Mouse (Mus musculus): Measurements from ENCODE around the gene Iffo1.

Gene Iffo1

GRCm38 (mm10) chr6:125192016-125192714 lies 47.1 kb downstream of the Iffo1 start:
- peak; percentile 84 for DNase-seq (ENCODE audit: low read depth, low spot score)

GRCm38 (mm10) chr6:125192841-125193240 lies 47.8 kb downstream of the Iffo1 start:
- DNase-seq (ENCODE audit: low read depth, low spot score): no peak

- no peak for DNase-seq (ENCODE audit: low read depth, low spot score)
These were observed 48.3 kb downstream of the Iffo1 start for GRCm38 (mm10) chr6:125193390-125193789.

- no peak for DNase-seq (ENCODE audit: low read depth, low spot score)
These were observed 50.6 kb downstream of the Iffo1 start for GRCm38 (mm10) chr6:125195541-125196075.

- DNase-seq (ENCODE audit: low read depth, low spot score): no peak
These were observed 51.3 kb downstream of the Iffo1 start for GRCm38 (mm10) chr6:125196301-125196700.

- no peak for DNase-seq (ENCODE audit: low read depth, low spot score)
These were observed 52.1 kb downstream of the Iffo1 start for GRCm38 (mm10) chr6:125197166-125197565.

GRCm38 (mm10) chr6:125210436-125210835 lies 65.4 kb downstream of the Iffo1 start:
- no peak for DNase-seq (ENCODE audit: low read depth, low spot score)
